Mouse (Mus musculus): ENCODE results near the gene Atl1. TPM values are rescaled to one million over a fixed set of nuclear protein-coding genes. Genes with fewer than 3 reads are reported as not detected.

The Atl1 gene
- total RNA-seq, 2 experiments from 2014 or later: 4.6 to 5.2 TPM

GRCm38 (mm10) chr12:69945861-69946260, 53.4 kb downstream of the Atl1 start:
- no peak for DNase-seq

DNA sequence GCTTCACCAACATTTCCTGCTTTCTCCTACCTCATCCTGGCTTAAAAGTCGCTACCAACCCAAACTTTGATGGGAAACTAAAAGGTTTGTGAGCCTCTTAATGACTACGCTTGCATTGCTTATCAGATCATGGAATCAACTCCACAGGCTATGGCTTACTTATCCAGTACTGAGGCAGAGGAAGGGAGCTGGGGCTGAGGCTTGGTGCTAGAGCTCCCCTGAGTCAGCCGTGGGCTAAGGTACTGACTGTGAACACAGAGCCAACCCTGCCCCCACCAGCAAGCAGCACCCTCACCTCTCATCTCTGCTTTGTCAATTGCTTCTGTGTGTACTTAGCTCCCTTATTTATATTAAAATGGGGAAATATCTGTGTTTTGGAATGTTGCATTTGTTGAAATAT, 55.1 kb downstream of the Atl1 start:
- DNase-seq: no peak

GRCm38 (mm10) chr12:69957378-69957777, 65.0 kb downstream of the Atl1 start:
- no peak for DNase-seq

DNA sequence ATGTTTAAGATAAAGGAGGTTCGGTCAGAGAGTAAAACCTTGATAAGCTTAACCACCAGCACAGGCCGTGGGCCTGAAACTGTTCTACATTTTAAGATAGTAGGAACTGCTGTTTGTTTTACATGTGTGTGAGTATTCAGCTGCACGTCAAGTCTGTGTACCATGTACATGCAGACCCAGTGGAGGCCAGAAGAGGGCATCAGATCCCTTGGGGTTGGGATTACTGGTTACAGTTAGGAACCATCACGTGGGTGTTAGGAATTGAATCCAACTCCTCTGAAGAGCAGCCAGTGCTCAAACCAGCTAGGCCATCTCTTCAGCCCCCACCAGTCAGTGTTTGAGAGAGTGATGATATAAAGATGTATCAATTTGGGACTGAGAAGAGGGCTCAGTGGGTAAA, 70.1 kb downstream of the Atl1 start:
- peak; percentile 64 for DNase-seq

DNA sequence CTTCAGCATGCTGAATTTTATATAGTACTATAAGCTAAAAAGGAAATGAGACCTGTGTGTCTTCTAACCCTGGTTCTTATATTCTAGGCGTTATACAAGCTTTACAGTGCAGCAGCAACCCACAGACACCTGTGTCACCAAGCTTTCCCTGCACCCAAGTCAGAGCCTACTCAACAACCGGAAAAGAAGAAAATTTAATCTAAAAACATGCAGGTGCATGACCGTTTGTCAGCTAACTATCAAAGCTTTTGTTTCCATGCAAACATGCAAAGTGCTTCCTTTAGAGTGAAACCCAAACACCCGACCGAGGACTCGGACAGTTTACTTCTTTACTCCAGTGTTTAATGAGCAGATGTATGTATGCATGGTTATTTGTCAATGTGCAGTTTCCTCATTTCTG, 70.7 kb downstream of the Atl1 start:
- no peak for DNase-seq

DNA sequence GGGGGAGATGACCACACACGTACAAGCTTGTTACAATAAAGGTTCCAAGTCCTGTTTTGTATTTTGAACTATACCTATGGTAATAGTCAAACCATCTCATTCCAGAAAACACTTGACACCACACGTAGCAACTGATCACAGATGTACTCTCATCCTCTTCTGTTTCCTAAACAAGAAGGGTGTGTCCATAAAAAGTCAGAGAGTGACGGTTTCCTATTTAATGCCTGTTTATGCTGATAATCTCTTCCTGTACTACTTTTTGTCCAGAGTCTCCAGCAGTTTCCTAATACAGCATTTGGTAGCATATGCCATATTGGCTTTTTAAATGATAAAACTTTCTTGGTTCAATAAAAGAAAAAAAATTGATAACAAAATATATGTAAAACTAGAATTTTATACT, 73.2 kb downstream of the Atl1 start:
- DNase-seq: no peak

- peak; percentile 15 for DNase-seq
Observed at GRCm38 (mm10) chr12:69966071-69966470, 73.7 kb downstream of the Atl1 start.

- DNase-seq: no peak
Observed at GRCm38 (mm10) chr12:69967112-69967511, 74.7 kb downstream of the Atl1 start.

- no peak for DNase-seq
Observed at GRCm38 (mm10) chr12:69968154-69968553, 75.7 kb downstream of the Atl1 start.

- DNase-seq: no peak
Observed at GRCm38 (mm10) chr12:69973666-69974065, 81.3 kb downstream of the Atl1 start.

DNA sequence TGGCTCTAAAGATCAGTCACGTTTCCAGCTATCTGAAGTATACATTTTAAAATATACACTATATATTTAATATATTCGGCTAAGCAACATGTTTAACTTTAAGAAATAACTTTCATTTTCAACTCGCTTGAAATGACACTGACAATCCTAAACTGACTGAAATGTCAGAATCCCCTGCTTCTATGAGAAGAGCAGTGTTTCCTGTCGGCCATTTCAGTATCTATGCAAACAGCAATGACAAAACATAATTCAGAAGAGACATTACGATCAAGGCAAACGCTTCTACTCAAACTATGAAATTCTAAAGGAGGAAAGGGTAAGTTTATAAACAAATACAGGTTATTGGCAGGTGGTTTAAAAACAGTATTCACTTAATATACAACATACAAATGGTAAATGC, 84.3 kb downstream of the Atl1 start:
- no peak for DNase-seq

- DNase-seq: no peak
Observed at GRCm38 (mm10) chr12:69977376-69977998, 85.1 kb downstream of the Atl1 start.

DNA sequence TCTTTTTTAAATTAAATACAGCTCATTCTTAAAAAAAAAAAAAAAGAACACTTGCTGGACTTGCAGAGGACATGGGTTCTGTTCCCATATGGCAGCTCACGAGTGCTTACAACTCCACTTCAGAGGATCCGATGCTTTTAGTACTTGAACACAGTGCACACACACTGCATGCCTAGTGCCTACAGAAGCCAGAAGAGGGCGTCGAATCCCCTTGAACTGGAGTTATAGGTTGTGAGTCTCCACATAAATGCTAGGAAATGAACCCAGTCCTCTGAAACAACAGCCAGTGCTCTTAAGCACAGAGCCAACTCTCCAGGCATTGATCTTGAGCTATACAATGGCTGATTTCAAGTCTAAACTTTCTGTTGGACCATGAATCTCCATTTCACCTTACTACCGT, 90.5 kb downstream of the Atl1 start:
- DNase-seq: no peak

GRCm38 (mm10) chr12:69985546-69985945, 93.1 kb downstream of the Atl1 start:
- no peak for DNase-seq

DNA sequence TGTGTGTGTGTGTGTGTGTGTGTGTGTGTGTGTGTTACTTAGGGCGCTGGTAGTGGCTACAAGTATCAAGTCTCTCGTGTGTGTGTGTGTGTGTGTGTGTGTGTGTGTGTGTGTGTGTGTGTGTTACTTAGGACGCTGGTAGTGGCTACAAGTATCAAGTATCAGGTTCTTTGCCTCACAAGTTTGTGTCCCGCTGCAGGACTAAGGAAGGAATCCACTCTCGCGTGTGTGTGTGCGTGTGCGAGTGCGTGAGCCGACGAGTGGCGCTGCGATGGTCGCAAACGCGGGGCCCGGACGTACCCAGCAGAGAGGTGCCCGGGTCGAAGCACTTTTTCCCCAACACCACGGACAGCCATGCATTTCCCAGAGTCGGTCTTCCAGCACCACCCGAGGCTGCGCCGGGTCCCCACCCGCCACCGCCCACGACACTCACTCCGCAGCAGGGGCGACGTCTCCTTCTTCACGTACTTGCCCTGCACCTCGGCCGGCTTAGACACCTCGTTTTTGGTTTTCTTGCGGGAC, 93.9 kb downstream of the Atl1 start:
- DNase-seq: no peak

GRCm38 (mm10) chr12:69986786-69987497, 94.5 kb downstream of the Atl1 start, which contains the start of gene Sav1:
Gene Sav1 (minus strand): TSS chr12:69987002.
- peak; percentile 92 for DNase-seq

DNA sequence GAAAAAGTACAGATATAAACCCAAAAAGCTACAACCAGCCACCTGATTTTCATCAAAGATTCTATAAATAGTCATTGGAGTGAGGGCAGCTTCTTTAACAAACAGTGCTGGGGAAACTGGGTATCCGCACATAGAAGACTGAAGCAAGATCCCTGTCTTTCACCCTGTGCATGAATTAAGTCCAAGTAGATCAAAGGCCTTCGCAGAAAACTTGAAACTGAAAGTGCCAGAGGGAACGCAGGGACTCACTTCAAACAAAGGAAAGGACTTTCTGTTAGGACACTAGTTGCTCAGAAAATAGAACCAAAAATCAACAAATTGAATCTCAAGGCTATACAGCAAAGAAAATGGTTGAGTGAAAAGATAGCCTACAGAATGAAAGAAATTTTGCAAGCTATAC, 103.0 kb downstream of the Atl1 start:
- no peak for DNase-seq

- no peak for DNase-seq
Observed at GRCm38 (mm10) chr12:69998186-69998983, 106.0 kb downstream of the Atl1 start.

- no peak for DNase-seq
Observed at GRCm38 (mm10) chr12:70005103-70005502, 112.7 kb downstream of the Atl1 start.

- no peak for DNase-seq
Observed at GRCm38 (mm10) chr12:70010356-70010755, 117.9 kb downstream of the Atl1 start.

DNA sequence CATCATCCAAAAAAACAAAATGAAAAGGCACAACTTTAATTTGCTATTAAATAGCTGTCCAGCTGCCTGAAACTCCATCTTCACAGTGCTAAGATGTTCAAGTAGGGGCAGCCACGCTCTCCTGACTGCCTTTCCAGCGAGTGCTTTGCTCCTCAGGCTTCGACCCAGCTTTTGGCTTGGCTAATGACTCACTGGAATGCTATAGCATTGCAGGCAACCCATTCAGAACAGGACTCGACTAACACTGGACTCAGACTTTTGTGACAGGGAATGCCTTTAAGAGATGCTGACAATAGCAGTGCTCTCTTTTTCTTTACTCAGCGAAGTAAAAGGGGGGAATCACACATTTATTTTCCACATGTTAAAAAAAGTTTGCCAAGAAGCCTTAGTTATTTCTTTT, 119.3 kb downstream of the Atl1 start:
- DNase-seq: no peak

DNA sequence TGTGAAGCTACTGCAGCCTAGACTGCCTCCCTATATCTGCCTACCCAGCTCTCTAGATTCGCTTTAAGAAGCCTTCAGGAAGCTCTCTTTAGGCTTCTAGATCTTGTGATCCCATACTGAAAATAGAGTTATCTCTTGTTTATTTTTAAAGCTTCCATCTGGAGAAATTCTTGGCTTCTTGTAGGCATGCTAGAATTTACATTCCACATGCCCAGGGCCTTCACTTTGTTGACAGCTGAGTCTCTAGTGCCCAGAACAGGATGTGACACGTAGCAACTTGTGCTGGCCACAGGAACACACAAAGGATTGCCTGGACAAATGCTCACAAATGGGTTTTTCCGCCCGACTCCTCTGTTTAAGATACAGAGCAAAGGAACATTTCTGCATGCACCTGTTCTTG, 123.5 kb downstream of the Atl1 start:
- DNase-seq: no peak
